Mouse (Mus musculus) brown adipose tissue, adult 24 weeks (tissue): ENCODE data around the gene Ifna2. TPM values are rescaled to one million over a fixed set of nuclear protein-coding genes. Genes with fewer than 3 reads are reported as not detected.

Source experiments
- H3K27ac ChIP-seq: fragments of 200-500 bp; replicated peaks from 2 replicates; pipeline ENCODE4 v1.5.1; 2012; ENCODE audit warnings: low read depth, mild to moderate bottlenecking, low read length
- H3K4me1 ChIP-seq: fragments of 200-500 bp; 2 replicates; pipeline ENCODE4 v1.6.1; 2012; ENCODE audit warnings: low read length, mixed read lengths; ENCODE audit not compliant: control insufficient read depth, insufficient read depth, insufficient read length
- H3K4me3 ChIP-seq: fragments of 200-500 bp; 2 replicates; pipeline ENCODE4 v1.5.1; 2012; ENCODE audit warnings: low read depth, mild to moderate bottlenecking, low read length, moderate library complexity; ENCODE audit not compliant: insufficient read depth
- polyA plus RNA-seq: library from polyadenylated mRNA; stranded (reverse); fragments of >200 nt; gene quantifications from 2 replicates; pipeline ENCODE4 v1.2.4, GENCODE M21; 2012; ENCODE audit not compliant: missing spikeins, insufficient read depth, insufficient read length

Ifna2 gene
- polyA plus RNA-seq, 1 experiment, result not detected

- no peak overlapping the region for H3K27ac ChIP-seq
- H3K4me1 ChIP-seq, result no peaks in the 10 kb centered on the region
- H3K4me3 ChIP-seq, result no peak overlapping the region
Observed at GRCm38 (mm10) chr4:88696237-88696884, 12.6 kb upstream of the Ifna2 start.

- no peak overlapping the region for H3K27ac ChIP-seq
- no peaks in the 10 kb centered on the region for H3K4me1 ChIP-seq
- no peak overlapping the region for H3K4me3 ChIP-seq
Observed at GRCm38 (mm10) chr4:88693392-88693791, 9.7 kb upstream of the Ifna2 start.

- no peak overlapping the region for H3K4me3 ChIP-seq
- H3K27ac ChIP-seq, result no peak overlapping the region
- no peaks in the 10 kb centered on the region for H3K4me1 ChIP-seq
Observed at GRCm38 (mm10) chr4:88692537-88692936, 8.8 kb upstream of the Ifna2 start.

- H3K4me3 ChIP-seq, result no peak within 1 kb of the TSS
- H3K27ac ChIP-seq, result no peak within 1 kb of the TSS
- H3K4me1 ChIP-seq, result no peaks in the 10 kb centered on the region
Observed at GRCm38 (mm10) chr4:88691259-88691658, 7.5 kb upstream of the Ifna2 start, which contains the start of gene Ifnab. Ifnab (minus strand) TSS chr4:88691359.

- no peak overlapping the region for H3K27ac ChIP-seq
- no peaks in the 10 kb centered on the region for H3K4me1 ChIP-seq
- no peak overlapping the region for H3K4me3 ChIP-seq
Observed at GRCm38 (mm10) chr4:88681353-88681752, 2.4 kb downstream of the Ifna2 start.

- Histone ChIP-seq H3K27ac (no peak overlapping the region), H3K4me1 (no peaks in the 10 kb centered on the region), H3K4me3 (no peak overlapping the region)
Observed at GRCm38 (mm10) chr4:88680362-88680761, 3.4 kb downstream of the Ifna2 start.

GRCm38 (mm10) chr4:88676824-88677223, 6.9 kb downstream of the Ifna2 start, which contains the start of gene Ifna16:
Ifna16 (minus strand) TSS chr4:88676924.
- Histone ChIP-seq H3K4me1 (no peaks in the 10 kb centered on the region), H3K4me3 (no peak within 1 kb of the TSS)

GRCm38 (mm10) chr4:88655461-88655860, 28.3 kb downstream of the Ifna2 start:
- Histone ChIP-seq H3K4me1 (no peaks in the 10 kb centered on the region), H3K4me3 (no peak overlapping the region), H3K27ac (no peak overlapping the region)

More at GRCm38 (mm10) chr4:88676824-88677223, 6.9 kb downstream of the Ifna2 start, which contains the start of gene Ifna16:
- H3K27ac ChIP-seq, result no peak within 1 kb of the TSS

- Histone ChIP-seq H3K4me3 (no peak overlapping the region), H3K27ac (no peak overlapping the region), H3K4me1 (no peaks in the 10 kb centered on the region)
Observed at GRCm38 (mm10) chr4:88653644-88654043, 30.1 kb downstream of the Ifna2 start.

- Histone ChIP-seq H3K4me3 (no peak within 1 kb of the TSS), H3K27ac (no peak within 1 kb of the TSS), H3K4me1 (no peaks in the 10 kb centered on the region)
Observed at GRCm38 (mm10) chr4:88644359-88644758, 39.4 kb downstream of the Ifna2 start, which contains the start of gene Ifna13. Ifna13 (minus strand) TSS chr4:88644459.

GRCm38 (mm10) chr4:88642526-88642925, 41.2 kb downstream of the Ifna2 start:
- no peak overlapping the region for H3K27ac ChIP-seq
- no peaks in the 10 kb centered on the region for H3K4me1 ChIP-seq
- no peak overlapping the region for H3K4me3 ChIP-seq

GRCm38 (mm10) chr4:88641077-88641831, 42.5 kb downstream of the Ifna2 start:
- Histone ChIP-seq H3K4me3 (peak overlapping the region; percentile 69), H3K4me1 (no peaks in the 10 kb centered on the region), H3K27ac (no peak overlapping the region)

GRCm38 (mm10) chr4:88640704-88641076, 43.0 kb downstream of the Ifna2 start:
- H3K4me3 ChIP-seq, result peak overlapping the region; percentile 69
- no peak overlapping the region for H3K27ac ChIP-seq
- H3K4me1 ChIP-seq, result no peaks in the 10 kb centered on the region

GRCm38 (mm10) chr4:88634311-88634710, 49.4 kb downstream of the Ifna2 start, which contains the start of gene C87499:
C87499 (minus strand) TSS chr4:88634411.
- Histone ChIP-seq H3K27ac (no peak within 1 kb of the TSS), H3K4me1 (no peaks in the 10 kb centered on the region), H3K4me3 (no peak within 1 kb of the TSS)
